20 mouse cellular contexts compared by ENCODE assay signal in the genomic region with DNA sequence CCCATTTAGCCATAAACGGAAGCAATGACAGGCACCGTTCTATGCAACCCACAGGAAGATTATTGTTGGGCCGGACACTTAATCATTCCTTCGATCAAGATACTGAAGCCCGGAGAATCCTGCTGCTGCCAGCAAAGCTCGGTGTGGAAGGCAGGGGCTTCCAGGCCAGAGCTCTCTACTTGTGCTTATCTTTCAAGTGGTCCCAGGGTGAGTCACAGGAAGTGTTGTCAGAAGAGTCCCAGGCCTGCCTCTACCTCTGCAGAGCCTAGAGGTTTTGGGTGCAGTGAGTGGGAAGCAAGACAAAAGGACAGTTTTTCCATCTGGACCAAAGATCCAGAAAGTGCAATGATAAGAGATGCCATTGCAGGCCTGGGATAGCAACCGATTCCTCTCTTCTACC.
A peak's percentile ranks its signal among the peaks of the same experiment; 100 is the strongest.
DNase-seq lines count a peak whose midpoint lies in the region; ATAC-seq lines count a peak whose summit lies in the region.
"Had no signal": no experiment of that assay in that cellular context is flagged by ENCODE, and none has a peak within 500 bp of the region (broad histone marks: within the 10 kb centered on the region; RNA-seq: fewer than 3 reads in every experiment).

No protein-coding gene starts in this region.

- peaks cover 19% of the 10 kb centered on the region for H3K4me1 ChIP-seq in heart, embryonic 11.5 days (ENCODE audit: control insufficient read depth, insufficient read depth, low read length)
- peaks cover 10% of the 10 kb centered on the region; the same call in 1 of the 2 replicates for H3K4me1 ChIP-seq in lung, embryonic 15.5 days
- H3K4me1 ChIP-seq in embryonic facial prominence, embryonic 11.5 days (ENCODE audit: control insufficient read depth, insufficient read depth, low read length), result no peaks in the 10 kb centered on the region; the same call in 1 of the 2 replicates
- H3K4me1 ChIP-seq: liver, embryonic 15.5 days; megakaryocyte, embryonic 14.5 days; neural tube, embryonic 13.5 days had no signal

- H3K4me2 ChIP-seq in heart, embryonic 11.5 days, result peak overlapping the region; percentile 43
- H3K4me2 ChIP-seq in lung, embryonic 15.5 days, result no peak overlapping the region
- no peak overlapping the region for H3K4me2 ChIP-seq in embryonic facial prominence, embryonic 11.5 days (ENCODE audit: low read depth, low read length)
- H3K4me2 ChIP-seq: liver, embryonic 15.5 days; neural tube, embryonic 13.5 days had no signal

- peak; percentile 78 for ATAC-seq in heart, embryonic 11.5 days (replicated peaks; ENCODE audit: insufficient number of reproducible peaks, low FRiP score, low TSS enrichment)
- ATAC-seq in lung, embryonic 15.5 days (ENCODE audit: borderline replicate concordance, extremely low read depth, low FRiP score, low TSS enrichment), result peak; percentile 67; the same call in 1 of the 2 replicates
- ATAC-seq in embryonic facial prominence, embryonic 11.5 days (replicated peaks; ENCODE audit: insufficient number of reproducible peaks, low FRiP score, low TSS enrichment, low read depth), result peak; percentile 37; the same call in 1 of the 2 replicates
- ATAC-seq: activated CD4-positive, CD25-positive, alpha-beta regulatory T cell, adult 4 months; Patski had no signal

- peak overlapping the region; percentile 74 for H3K27ac ChIP-seq in heart, embryonic 11.5 days (ENCODE audit: low read depth, low read length)
- no peak overlapping the region for H3K27ac ChIP-seq in lung, embryonic 15.5 days
- 0 out of 2 replicates have a peak overlapping the region, but pooled peaks have one; percentile 23 for H3K27ac ChIP-seq in embryonic facial prominence, embryonic 11.5 days (replicated peaks; ENCODE audit: low read depth, low read length)
- H3K27ac ChIP-seq: liver, embryonic 15.5 days; neural tube, embryonic 13.5 days; stomach, postnatal 0 days had no signal

- H3K27me3 ChIP-seq in heart, embryonic 11.5 days (ENCODE audit: control insufficient read depth, insufficient read depth, low read length), result no peaks in the 10 kb centered on the region
- no peaks in the 10 kb centered on the region for H3K27me3 ChIP-seq in lung, embryonic 15.5 days
- H3K27me3 ChIP-seq in embryonic facial prominence, embryonic 11.5 days (ENCODE audit: control insufficient read depth, insufficient read depth, low read length), result no peaks in the 10 kb centered on the region
- H3K27me3 ChIP-seq: liver, embryonic 15.5 days; megakaryocyte, embryonic 14.5 days; neural tube, embryonic 13.5 days had no signal

- no peaks in the 10 kb centered on the region for H3K9me3 ChIP-seq in heart, embryonic 11.5 days (replicated peaks; ENCODE audit: control insufficient read depth, low read length)
- H3K9me3 ChIP-seq in lung, embryonic 15.5 days, result no peaks in the 10 kb centered on the region
- H3K9me3 ChIP-seq in embryonic facial prominence, embryonic 11.5 days (replicated peaks; ENCODE audit: control insufficient read depth, low read length), result no peaks in the 10 kb centered on the region
- H3K9me3 ChIP-seq: liver, embryonic 15.5 days; neural tube, embryonic 13.5 days had no signal

- DNase-seq in heart, postnatal 14 days, result no peak
- DNase-seq in lung, adult 18-20 months, result no peak
- peak; percentile 31 for DNase-seq in embryonic facial prominence, embryonic 11.5 days (ENCODE audit: low spot score)
- DNase-seq in heart, postnatal 4 days, result peak; percentile 13
- DNase-seq in left cerebral cortex, postnatal 14 days (ENCODE audit: low spot score in 2 of 2), result no peak
- DNase-seq in adrenal gland, postnatal 36 days, result no peak
- DNase-seq: adrenal gland, postnatal 25 days; cerebellum, adult 8-10 months; gastrocnemius, postnatal 10 days; kidney, adult 2 months; kidney, postnatal 14 days; right cerebral cortex, postnatal 25 days had no signal

- no peak overlapping the region for H3K4me3 ChIP-seq in heart, embryonic 11.5 days (ENCODE audit: low read depth, low read length)
- no peak overlapping the region for H3K4me3 ChIP-seq in lung, embryonic 15.5 days
- no peak overlapping the region for H3K4me3 ChIP-seq in embryonic facial prominence, embryonic 11.5 days (ENCODE audit: low read depth, low read length)
- H3K4me3 ChIP-seq: liver, embryonic 15.5 days; megakaryocyte, embryonic 14.5 days; neural tube, embryonic 13.5 days had no signal

- no peaks in the 10 kb centered on the region for H3K36me3 ChIP-seq in heart, embryonic 11.5 days (ENCODE audit: control insufficient read depth, insufficient read depth, low read length)
- no peaks in the 10 kb centered on the region for H3K36me3 ChIP-seq in lung, embryonic 15.5 days
- H3K36me3 ChIP-seq in embryonic facial prominence, embryonic 11.5 days (replicated peaks; ENCODE audit: control insufficient read depth, insufficient read depth, low read depth, low read length), result no peaks in the 10 kb centered on the region
- H3K36me3 ChIP-seq: liver, embryonic 15.5 days; neural tube, embryonic 13.5 days had no signal

- intact Hi-C loops in heart, postnatal 14 days (cut with DNase I), result no loop called here
- intact Hi-C loops in left cerebral cortex, postnatal 14 days (cut with DNase I), result no loop called here

- H3K9ac ChIP-seq in heart, embryonic 11.5 days (ENCODE audit: low read depth, low read length), result no peak overlapping the region
- H3K9ac ChIP-seq in lung, embryonic 15.5 days, result no peak overlapping the region
- H3K9ac ChIP-seq in embryonic facial prominence, embryonic 11.5 days (replicated peaks; ENCODE audit: low read length), result no peak overlapping the region
- H3K9ac ChIP-seq: liver, embryonic 15.5 days; neural tube, embryonic 13.5 days had no signal

- 11% methylated on average over 7 of the region's 7 CpGs for WGBS in heart, embryonic 11.5 days (ENCODE audit: insufficient replicate concordance)
- 21% methylated on average over 7 of the region's 7 CpGs for WGBS in lung, embryonic 15.5 days
- WGBS in embryonic facial prominence, embryonic 11.5 days, result 39% methylated on average over 7 of the region's 7 CpGs

Comparison
In these comparisons a context has a peak if more than half of its experiments do, and no peak if none do; other contexts are left out.
1. DNase-seq: peak in embryonic facial prominence, embryonic 11.5 days (single experiment) and heart, postnatal 4 days (single experiment); none in heart, postnatal 14 days (0 of 2), lung, adult 18-20 months (0 of 2), left cerebral cortex, postnatal 14 days (0 of 2) and adrenal gland, postnatal 36 days (0 of 2).
2. Peak in every context shown above with its lines, with median percentiles within 50 percentile points of each other: ATAC-seq.